Comparison of ENCODE assay signal across 14 mouse cellular contexts in genomic region chr4:88338130-88338529, GRCm38 (mm10).
DNase-seq lines count a peak whose midpoint lies in the region; ATAC-seq and TF ChIP-seq lines count a peak whose summit lies in the region.
"Had no signal": no experiment of that assay in that cellular context is flagged by ENCODE, and none has a peak within 500 bp of the region (broad histone marks: within the 10 kb centered on the region; RNA-seq: fewer than 3 reads in every experiment).

No protein-coding gene starts in this region.

- no peak overlapping the region for H3K4me3 ChIP-seq in embryonic facial prominence, embryonic 11.5 days (ENCODE audit: low read depth, low read length)
- H3K4me3 ChIP-seq in hindbrain, embryonic 12.5 days = no peak overlapping the region
- H3K4me3 ChIP-seq in midbrain, embryonic 16.5 days (ENCODE audit: low read depth, low read length) = no peak overlapping the region
- H3K4me3 ChIP-seq in lung, postnatal 0 days (ENCODE audit: low read depth, low read length) = no peak overlapping the region
- H3K4me3 ChIP-seq: heart, embryonic 12.5 days had no signal

- no peak for TF ChIP-seq EP300 in lung, postnatal 0 days (IDR thresholded peaks at IDR 0.05)

- ATAC-seq in embryonic facial prominence, embryonic 11.5 days (replicated peaks; ENCODE audit: insufficient number of reproducible peaks, low FRiP score, low TSS enrichment, low read depth) = no peak
- ATAC-seq in hindbrain, embryonic 12.5 days (ENCODE audit: low FRiP score) = peak; percentile 90
- ATAC-seq in midbrain, embryonic 16.5 days = peak; percentile 68
- no peak for ATAC-seq in megakaryocyte, adult 5-6 weeks (ENCODE audit: poor library complexity, severe bottlenecking)
- ATAC-seq in lung, postnatal 0 days = no peak
- ATAC-seq: activated CD4-positive, CD25-positive, alpha-beta regulatory T cell, adult 4 months had no signal

- no peaks in the 10 kb centered on the region for H3K27me3 ChIP-seq in embryonic facial prominence, embryonic 11.5 days (ENCODE audit: control insufficient read depth, insufficient read depth, low read length)
- H3K27me3 ChIP-seq in hindbrain, embryonic 12.5 days = no peaks in the 10 kb centered on the region
- H3K27me3 ChIP-seq in midbrain, embryonic 16.5 days (ENCODE audit: control insufficient read depth, insufficient read depth, low read depth, low read length) = no peaks in the 10 kb centered on the region
- no peaks in the 10 kb centered on the region for H3K27me3 ChIP-seq in lung, postnatal 0 days (replicated peaks; ENCODE audit: insufficient read depth, low read length)
- H3K27me3 ChIP-seq: heart, embryonic 12.5 days had no signal

- no peaks in the 10 kb centered on the region for H3K9me3 ChIP-seq in embryonic facial prominence, embryonic 11.5 days (replicated peaks; ENCODE audit: control insufficient read depth, low read length)
- no peaks in the 10 kb centered on the region for H3K9me3 ChIP-seq in hindbrain, embryonic 12.5 days (replicated peaks)
- H3K9me3 ChIP-seq in midbrain, embryonic 16.5 days (replicated peaks; ENCODE audit: control insufficient read depth, low read length, poor library complexity, severe bottlenecking) = no peaks in the 10 kb centered on the region
- H3K9me3 ChIP-seq in lung, postnatal 0 days (ENCODE audit: low read length) = no peaks in the 10 kb centered on the region
- H3K9me3 ChIP-seq: heart, embryonic 12.5 days had no signal

- no peak for TF ChIP-seq POLR2A in brain, embryonic 14.5 days (IDR thresholded peaks at IDR 0.05; ENCODE audit: borderline replicate concordance, extremely low read depth, insufficient read depth, insufficient read length, poor library complexity, severe bottlenecking)

- H3K27ac ChIP-seq in embryonic facial prominence, embryonic 11.5 days (replicated peaks; ENCODE audit: low read depth, low read length) = no peak overlapping the region
- H3K27ac ChIP-seq in hindbrain, embryonic 12.5 days = no peak overlapping the region
- H3K27ac ChIP-seq in midbrain, embryonic 16.5 days (ENCODE audit: low read length) = no peak overlapping the region
- no peak overlapping the region for H3K27ac ChIP-seq in lung, postnatal 0 days (ENCODE audit: low read length)

- H3K4me1 ChIP-seq in embryonic facial prominence, embryonic 11.5 days (ENCODE audit: control insufficient read depth, insufficient read depth, low read length) = no peaks in the 10 kb centered on the region
- 0 out of 2 replicates have a peak, but pooled peaks cover 5% of the 10 kb centered on the region for H3K4me1 ChIP-seq in hindbrain, embryonic 12.5 days
- H3K4me1 ChIP-seq in midbrain, embryonic 16.5 days (ENCODE audit: control insufficient read depth, insufficient read depth, low read length) = peaks cover 3% of the 10 kb centered on the region; the same call in 1 of the 2 replicates
- no peaks in the 10 kb centered on the region for H3K4me1 ChIP-seq in lung, postnatal 0 days (ENCODE audit: insufficient read depth, low read depth, low read length)
- H3K4me1 ChIP-seq: heart, embryonic 12.5 days had no signal

- DNase-seq in brain, embryonic 14.5 days (ENCODE audit: low read depth) = peak; percentile 83
- peak; percentile 28 for DNase-seq in embryonic facial prominence, embryonic 11.5 days (ENCODE audit: low spot score)
- no peak for DNase-seq in urinary bladder, adult 18-20 months (ENCODE audit: low spot score in 2 of 2)
- no peak for DNase-seq in lung, postnatal 0 days (ENCODE audit: low spot score)
- DNase-seq: cerebellum, adult 11 months; gastrocnemius, postnatal 14 days; layer of hippocampus, adult 9-11 months; liver; lung, embryonic 14.5 days had no signal

- WGBS in embryonic facial prominence, embryonic 11.5 days = 26% methylated on average over 5 of the region's 5 CpGs
- WGBS in hindbrain, embryonic 12.5 days = 36% methylated on average over 5 of the region's 5 CpGs
- 28% methylated on average over 5 of the region's 5 CpGs for WGBS in midbrain, embryonic 16.5 days
- 72% methylated on average over 5 of the region's 5 CpGs for WGBS in lung, postnatal 0 days

- no peak overlapping the region for H3K9ac ChIP-seq in embryonic facial prominence, embryonic 11.5 days (replicated peaks; ENCODE audit: low read length)
- no peak overlapping the region for H3K9ac ChIP-seq in hindbrain, embryonic 12.5 days
- no peak overlapping the region for H3K9ac ChIP-seq in midbrain, embryonic 16.5 days (ENCODE audit: low read depth, low read length)
- H3K9ac ChIP-seq in lung, postnatal 0 days (replicated peaks; ENCODE audit: low read depth) = no peak overlapping the region
- H3K9ac ChIP-seq: heart, embryonic 12.5 days; lung, embryonic 14.5 days had no signal

- no peak overlapping the region for H3K4me2 ChIP-seq in embryonic facial prominence, embryonic 11.5 days (ENCODE audit: low read depth, low read length)
- H3K4me2 ChIP-seq in hindbrain, embryonic 12.5 days (replicated peaks) = no peak overlapping the region
- H3K4me2 ChIP-seq in midbrain, embryonic 16.5 days (ENCODE audit: low read length) = no peak overlapping the region
- no peak overlapping the region for H3K4me2 ChIP-seq in lung, postnatal 0 days (replicated peaks; ENCODE audit: low read depth, low read length)
- H3K4me2 ChIP-seq: heart, embryonic 12.5 days; lung, embryonic 14.5 days had no signal

- H3K36me3 ChIP-seq in embryonic facial prominence, embryonic 11.5 days (replicated peaks; ENCODE audit: control insufficient read depth, insufficient read depth, low read depth, low read length) = no peaks in the 10 kb centered on the region
- no peaks in the 10 kb centered on the region for H3K36me3 ChIP-seq in hindbrain, embryonic 12.5 days
- no peaks in the 10 kb centered on the region for H3K36me3 ChIP-seq in midbrain, embryonic 16.5 days (ENCODE audit: control insufficient read depth, insufficient read depth, low read length)
- H3K36me3 ChIP-seq in lung, postnatal 0 days (ENCODE audit: insufficient read depth, low read length) = no peaks in the 10 kb centered on the region
- H3K36me3 ChIP-seq: heart, embryonic 12.5 days had no signal

- no peak for TF ChIP-seq CTCF in brain, embryonic 14.5 days (IDR thresholded peaks at IDR 0.05; ENCODE audit: borderline replicate concordance, extremely low read depth, insufficient read depth, insufficient read length)
- no peak for TF ChIP-seq CTCF in lung, postnatal 0 days (IDR thresholded peaks at IDR 0.05)

Comparison
In these comparisons a context has a peak if more than half of its experiments do, and no peak if none do; other contexts are left out.
1. DNase-seq: peak in brain, embryonic 14.5 days (single experiment) and embryonic facial prominence, embryonic 11.5 days (single experiment); none in urinary bladder, adult 18-20 months (0 of 2) and lung, postnatal 0 days (single experiment).
2. ATAC-seq: peak in hindbrain, embryonic 12.5 days (single experiment) and midbrain, embryonic 16.5 days (single experiment); none in embryonic facial prominence, embryonic 11.5 days (single experiment), megakaryocyte, adult 5-6 weeks (single experiment) and lung, postnatal 0 days (single experiment).